Mouse (Mus musculus): ENCODE data around the gene Col4a5. TPM values are rescaled to one million over a fixed set of nuclear protein-coding genes. Genes with fewer than 3 reads are reported as not detected.
A peak's percentile ranks its signal among the peaks of the same experiment; 100 is the strongest.

Col4a5 gene
- total RNA-seq (2015) (0.32 TPM in 1 of 2 replicates, not detected in the other), total RNA-seq (2017) (not detected in 2 replicates)

DNA sequence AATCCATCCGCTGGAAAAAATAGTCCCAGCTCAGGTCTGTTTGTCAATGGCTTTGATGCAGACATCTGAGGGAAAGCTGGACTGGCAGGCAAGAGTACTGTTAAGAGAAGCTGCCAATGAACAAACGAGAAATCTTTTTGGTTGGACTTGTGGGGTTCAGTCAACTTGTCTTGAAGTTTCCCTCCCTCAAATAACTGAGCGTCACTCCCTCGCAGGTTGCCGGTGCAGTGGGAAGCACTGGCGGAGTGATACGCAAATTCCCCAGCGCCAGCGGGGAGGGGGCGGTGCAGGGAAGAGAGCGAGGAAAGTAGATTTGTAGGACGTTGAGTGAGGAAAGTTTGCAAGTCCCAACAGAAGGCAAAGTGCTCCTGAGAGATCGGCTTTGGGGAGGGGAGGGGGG is at the start of gene Col4a5:
Gene Col4a5, plus strand, starts transcription at position 276 of the 400 bp plus-strand sequence.
- ATAC-seq (replicated peaks; ENCODE audit: poor library complexity), result peak; percentile 77

GRCm38 (mm10) chrX:141436780-141437179 is 38.4 kb upstream of the Col4a5 start:
- ATAC-seq (replicated peaks; ENCODE audit: poor library complexity), result no peak

GRCm38 (mm10) chrX:141439423-141439822 is 35.8 kb upstream of the Col4a5 start:
- ATAC-seq (replicated peaks; ENCODE audit: poor library complexity), result no peak

- ATAC-seq (replicated peaks; ENCODE audit: poor library complexity), result no peak
These were observed 27.2 kb upstream of the Col4a5 start for GRCm38 (mm10) chrX:141447936-141448335.

DNA sequence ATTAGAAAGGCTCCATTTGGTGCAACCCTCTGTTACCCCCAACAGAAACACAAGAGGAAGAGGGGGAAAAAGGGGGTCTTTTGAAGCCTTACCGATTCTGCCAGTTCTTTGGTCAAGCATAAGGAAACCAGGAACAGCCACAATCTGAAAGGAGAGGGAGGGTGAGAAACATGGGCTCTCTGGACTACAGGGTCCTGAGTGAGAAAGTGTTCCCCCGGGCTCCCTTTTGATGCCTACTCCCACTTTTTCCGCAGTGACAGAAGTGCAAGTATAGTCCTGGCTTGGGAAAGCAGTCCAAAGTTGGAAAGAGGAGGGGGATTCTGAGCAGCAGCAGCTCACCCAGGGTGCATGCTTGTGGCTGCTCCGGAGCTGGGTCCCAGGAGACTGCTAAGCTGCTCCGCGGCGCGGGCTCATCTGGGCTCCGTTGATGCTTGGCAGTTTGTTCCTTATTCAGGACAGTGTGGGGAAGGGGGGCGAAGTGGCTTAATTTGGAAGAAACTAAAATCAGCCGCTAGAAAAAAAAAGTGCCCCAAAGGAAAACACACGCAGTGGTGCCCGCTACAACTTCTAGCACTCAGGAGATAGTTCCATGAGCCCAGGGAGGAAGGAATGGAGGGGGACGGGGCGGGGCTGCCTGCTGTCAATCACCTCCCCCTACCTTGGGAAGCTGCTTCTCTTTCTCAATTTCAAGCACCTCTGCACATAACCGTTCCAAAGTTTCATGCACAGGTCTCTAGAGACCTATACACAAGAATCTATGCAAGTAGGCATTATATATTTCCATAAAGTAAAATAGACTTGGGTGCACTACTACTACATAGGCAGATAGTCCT is 1.5 kb upstream of the Col4a5 start, which contains the start of gene Col4a6:
Gene Col4a6, minus strand, starts transcription at position 607 of the 833 bp plus-strand sequence.
- peak; percentile 30 for ATAC-seq (replicated peaks; ENCODE audit: poor library complexity)

GRCm38 (mm10) chrX:141475566-141476327 is 562 bp downstream of the Col4a5 start:
- peak; percentile 70 for ATAC-seq (replicated peaks; ENCODE audit: poor library complexity)

DNA sequence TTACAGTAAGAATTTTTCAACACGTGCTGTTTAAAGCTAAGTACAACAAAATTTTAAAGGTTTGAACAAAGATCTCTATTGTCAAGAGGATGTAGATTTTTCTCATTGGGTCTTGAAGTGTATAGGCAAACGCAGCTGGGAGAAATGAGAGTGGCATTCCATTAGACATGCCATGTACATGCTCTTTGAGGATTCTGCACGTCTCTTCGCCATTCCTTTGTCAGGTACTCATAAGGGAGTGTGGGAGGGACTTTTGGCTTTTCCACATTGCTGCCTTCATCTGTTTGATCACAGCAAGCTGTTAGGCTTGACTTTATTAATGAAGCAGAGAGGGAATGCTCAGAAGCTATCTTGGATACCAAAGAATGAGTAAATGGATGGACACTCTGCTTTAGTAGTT is 19.4 kb downstream of the Col4a5 start:
- ATAC-seq (replicated peaks; ENCODE audit: poor library complexity), result no peak

DNA sequence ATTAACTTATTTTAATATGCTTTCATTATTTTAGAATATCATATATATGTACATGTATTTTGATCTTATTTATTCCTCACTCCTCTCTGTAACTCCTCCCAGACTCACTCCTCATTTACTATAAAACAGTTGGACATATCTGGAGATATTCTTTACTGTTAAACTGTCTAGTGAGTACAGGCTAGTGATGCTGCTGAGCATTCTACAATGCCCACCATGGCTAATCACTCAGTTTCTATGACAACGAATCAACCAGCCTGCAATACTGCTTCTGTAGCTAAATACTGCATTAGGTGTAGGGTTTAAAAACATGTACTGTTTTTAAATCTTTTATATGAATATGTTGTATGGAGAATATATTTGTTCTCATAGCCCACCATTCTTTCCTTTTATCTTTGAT is 27.9 kb downstream of the Col4a5 start:
- ATAC-seq (replicated peaks; ENCODE audit: poor library complexity), result no peak

- ATAC-seq (replicated peaks; ENCODE audit: poor library complexity), result no peak
These were observed 58.3 kb downstream of the Col4a5 start for GRCm38 (mm10) chrX:141533447-141533846.

GRCm38 (mm10) chrX:141547471-141547870 is 72.3 kb downstream of the Col4a5 start:
- ATAC-seq (replicated peaks; ENCODE audit: poor library complexity), result no peak

DNA sequence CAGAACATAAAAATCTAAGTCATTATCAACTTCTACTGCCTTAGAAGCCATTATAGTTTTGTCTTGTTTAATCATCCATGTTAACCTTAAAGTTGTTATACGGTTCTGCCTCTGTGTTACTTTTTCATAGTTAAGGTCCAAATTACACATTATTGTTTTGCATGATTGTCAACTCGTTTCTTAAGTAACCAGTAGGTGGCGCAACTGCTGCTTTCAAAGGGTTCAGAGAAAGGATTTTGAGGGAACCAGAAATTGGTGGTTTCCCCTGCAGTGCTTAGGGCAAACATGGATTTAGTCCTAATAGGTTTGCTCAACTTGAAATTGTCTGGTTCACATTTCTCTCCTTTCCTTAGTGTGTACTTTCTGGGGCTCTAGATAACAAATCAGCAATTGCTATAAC is 115.1 kb downstream of the Col4a5 start:
- ATAC-seq (replicated peaks; ENCODE audit: poor library complexity), result peak; percentile 57; the same call in 1 of the 2 replicates

DNA sequence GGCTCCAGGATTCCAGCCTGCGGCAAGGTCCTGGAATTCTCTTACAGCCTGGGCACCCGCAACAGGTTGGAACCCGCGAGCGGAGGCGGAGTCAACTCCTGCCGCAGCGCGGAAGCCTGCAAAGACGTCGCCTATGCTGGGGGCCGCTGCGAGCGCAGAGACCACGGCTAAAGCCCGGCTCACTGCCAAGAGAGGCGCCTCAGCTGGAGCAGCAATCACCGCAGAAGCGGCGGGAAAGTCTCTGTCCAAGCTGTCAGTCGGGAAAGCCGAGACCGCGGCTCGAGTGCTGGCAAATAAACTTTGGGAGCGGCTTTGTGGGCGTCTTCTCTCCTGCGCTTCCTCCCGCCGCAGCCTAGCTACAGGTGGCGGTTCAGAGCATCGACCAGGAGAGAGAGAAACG is 246.5 kb downstream of the Col4a5 start:
- ATAC-seq (replicated peaks; ENCODE audit: poor library complexity), result no peak

DNA sequence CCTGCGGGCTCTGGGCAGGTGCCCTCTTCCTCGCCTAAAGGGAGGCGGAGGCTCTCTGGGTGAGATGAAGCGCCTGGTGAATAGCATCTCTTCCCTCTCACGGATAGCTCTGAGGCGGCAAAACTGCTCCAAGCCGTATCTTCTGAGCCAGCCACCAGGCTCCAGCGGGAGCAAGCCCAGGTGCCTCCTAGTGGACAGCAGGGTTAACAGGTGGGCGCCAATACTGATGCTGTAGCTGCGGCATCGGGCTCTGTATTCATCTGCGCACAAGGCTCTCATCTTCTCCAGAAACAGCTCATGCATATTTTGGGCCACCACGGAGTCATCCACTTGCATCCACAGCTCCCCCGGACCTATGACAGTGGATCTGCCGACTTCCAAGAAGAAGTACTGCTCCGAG is 248.8 kb downstream of the Col4a5 start:
- 0 out of 2 replicates have a peak, but pooled peaks have one; percentile 44 for ATAC-seq (replicated peaks; ENCODE audit: poor library complexity)

GRCm38 (mm10) chrX:141724391-141724891 is 249.3 kb downstream of the Col4a5 start:
- ATAC-seq (replicated peaks; ENCODE audit: poor library complexity), result peak; percentile 40; the same call in 1 of the 2 replicates

GRCm38 (mm10) chrX:141724937-141725918 is 250.0 kb downstream of the Col4a5 start, which contains the start of gene Irs4:
Gene Irs4, minus strand, starts transcription at chrX:141725263.
- no peak for ATAC-seq (replicated peaks; ENCODE audit: poor library complexity)

GRCm38 (mm10) chrX:141729570-141729969 is 254.4 kb downstream of the Col4a5 start:
- ATAC-seq (replicated peaks; ENCODE audit: poor library complexity), result no peak
